Mouse (Mus musculus) kidney, adult 9 months (tissue): ENCODE data around the gene Ccl19.
"Not testable (repeated sequence)": the region's sequence is repeated elsewhere in the genome, so short reads cannot be mapped to it uniquely, and the experiment has no call there.

ENCODE experiments used
- DNase-seq: peaks from one replicate; pipeline ENCODE4 v3.0.0; 2022

The Ccl19 gene

DNA sequence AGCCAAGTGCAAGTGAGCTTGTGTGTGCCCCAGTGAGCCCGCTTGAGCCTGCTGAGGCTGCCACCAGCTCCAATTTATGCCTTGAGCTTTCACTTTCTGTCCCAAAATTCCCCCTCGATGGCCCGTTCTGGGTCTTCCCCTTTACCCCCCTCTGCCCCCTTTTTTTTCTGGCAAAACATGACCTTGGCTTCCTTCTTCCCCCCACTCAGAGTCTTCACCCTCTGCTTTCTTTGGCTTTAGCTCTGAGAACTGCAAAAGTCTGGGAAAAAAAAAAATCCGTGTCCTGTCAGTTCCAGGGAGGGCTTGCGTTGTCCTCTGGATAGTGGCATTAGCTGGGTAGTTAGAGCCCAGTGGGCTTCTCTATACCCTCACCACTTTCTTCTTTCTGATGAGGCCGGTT is at the start of gene Ccl19:
TSS of gene Ccl19 (minus strand) at position 101 of the 400 bp plus-strand sequence.
- not testable (repeated sequence) for DNase-seq

DNA sequence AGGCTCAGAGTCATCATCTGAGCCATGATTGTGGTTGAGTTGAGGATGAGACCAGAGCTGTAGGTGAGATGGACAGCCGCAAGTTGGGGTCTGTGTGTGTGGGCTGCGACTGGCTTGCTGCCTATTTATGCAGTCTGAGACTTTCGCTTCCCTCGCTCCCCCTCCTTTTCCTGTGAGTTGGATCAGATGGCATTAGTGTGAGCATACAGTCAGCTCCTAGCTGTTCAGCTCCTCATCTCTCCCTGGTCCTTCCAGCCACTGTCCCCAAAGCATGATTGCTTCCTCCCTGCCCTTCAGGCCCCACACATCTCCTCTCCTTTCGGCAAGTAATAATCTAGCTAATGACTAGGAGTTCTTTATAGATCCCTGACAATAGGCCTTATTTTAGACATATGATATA is 17.5 kb upstream of the Ccl19 start, which contains the start of gene Ccl21a:
TSS of gene Ccl21a (minus strand) at position 101 of the 400 bp plus-strand sequence.
- not testable (repeated sequence) for DNase-seq

DNA sequence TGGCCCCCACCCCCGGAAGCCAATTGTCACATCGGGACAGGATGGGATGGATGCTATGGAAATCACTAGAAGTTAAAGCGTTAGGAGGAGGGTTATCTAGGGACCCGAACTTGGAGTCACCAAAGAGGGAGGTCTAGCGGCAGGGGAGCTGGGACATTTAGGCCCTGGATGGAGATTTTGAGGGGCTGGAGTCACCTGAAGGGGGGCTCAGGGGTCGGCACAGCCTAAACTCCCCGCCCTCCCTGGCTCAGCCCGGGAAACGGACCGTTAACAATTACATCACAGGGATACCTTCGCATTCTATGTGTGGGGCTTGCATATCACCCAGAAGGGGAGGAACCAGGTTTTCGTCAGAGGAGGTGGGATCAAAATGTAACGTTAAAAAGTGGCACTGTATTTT is 21.1 kb downstream of the Ccl19 start, which contains the start of gene 4930578G10Rik:
TSS of gene 4930578G10Rik (plus strand) at position 301 of the 400 bp plus-strand sequence.
- DNase-seq, result not testable (repeated sequence)
